In genomic region chrX:12936406-12937172, GRCm38 (mm10) we compare ENCODE assay signal across 8 mouse cellular contexts.
DNase-seq lines count a peak whose midpoint lies in the region; ATAC-seq and TF ChIP-seq lines count a peak whose summit lies in the region.

No protein-coding gene starts in this region.

- peak; percentile 79 for ATAC-seq in hindbrain, embryonic 16.5 days

- H3K36me3 ChIP-seq in hindbrain, embryonic 16.5 days (ENCODE audit: control insufficient read depth, insufficient read depth, low read length): no peaks in the 10 kb centered on the region
- H3K36me3 ChIP-seq in macrophage (ENCODE audit: inconsistent target): no peaks in the 10 kb centered on the region

- WGBS in cerebellum, adult 2 months: 11% methylated on average over 38 of the region's 43 CpGs
- 13% methylated on average over 39 of the region's 43 CpGs for WGBS in hindbrain, embryonic 16.5 days
- 21% methylated on average over 43 of the region's 43 CpGs for WGBS in macrophage (ENCODE audit: missing documents)

- peak overlapping the region; percentile 70 for H3K4me2 ChIP-seq in hindbrain, embryonic 16.5 days (ENCODE audit: low read length)

- no peaks in the 10 kb centered on the region for H3K4me1 ChIP-seq in cerebellum, adult 2 months (ENCODE audit: control insufficient read depth, insufficient read depth, low read length)
- no peaks in the 10 kb centered on the region for H3K4me1 ChIP-seq in hindbrain, embryonic 16.5 days (ENCODE audit: control insufficient read depth, insufficient read depth, low read depth, low read length)

- no peaks in the 10 kb centered on the region for H3K9me3 ChIP-seq in hindbrain, embryonic 16.5 days (ENCODE audit: control insufficient read depth, low read length)

- TF ChIP-seq POLR2A in cerebellum, adult 2 months (IDR thresholded peaks at IDR 0.05; ENCODE audit: borderline replicate concordance, insufficient read depth, low read length): no peak

- no peak for TF ChIP-seq CTCF in cerebellum, adult 2 months (IDR thresholded peaks at IDR 0.05; ENCODE audit: borderline replicate concordance, insufficient read depth, low read depth, low read length)
- TF ChIP-seq CTCF in left cerebral cortex, adult 2 months (IDR thresholded peaks at IDR 0.05): no peak

- H3K27ac ChIP-seq in cerebellum, adult 2 months (ENCODE audit: insufficient read depth, low read length): no peak overlapping the region
- H3K27ac ChIP-seq in hindbrain, embryonic 16.5 days (ENCODE audit: low read depth, low read length): no peak overlapping the region
- peak overlapping the region; percentile 44 for H3K27ac ChIP-seq in left cerebral cortex, adult 2 months
- no peak overlapping the region for H3K27ac ChIP-seq in macrophage

- intact Hi-C loops in left cerebral cortex, adult 2 months (cut with DNase I): loop anchor here (10.0 kb wide), 2 partner anchors 58 to 98 kb away; no protein-coding TSS in a partner anchor

- H3K79me2 ChIP-seq in macrophage (ENCODE audit: inconsistent target): no peaks in the 10 kb centered on the region

- peak overlapping the region; percentile 64 for H3K9ac ChIP-seq in hindbrain, embryonic 16.5 days (ENCODE audit: low read depth, low read length)

- H3K27me3 ChIP-seq in cerebellum, adult 2 months (ENCODE audit: control insufficient read depth, insufficient read depth, low read length): no peaks in the 10 kb centered on the region
- H3K27me3 ChIP-seq in hindbrain, embryonic 16.5 days (replicated peaks; ENCODE audit: control insufficient read depth, insufficient read depth, low read length): no peaks in the 10 kb centered on the region; the same call in 1 of the 2 replicates

- peak overlapping the region; percentile 61 for H3K4me3 ChIP-seq in cerebellum, adult 2 months (replicated peaks; ENCODE audit: insufficient read depth, low read depth, low read length)
- peak overlapping the region; percentile 45 for H3K4me3 ChIP-seq in hindbrain, embryonic 16.5 days (ENCODE audit: low read length)
- H3K4me3 ChIP-seq in left cerebral cortex, adult 2 months: peak overlapping the region; percentile 46
- H3K4me3 ChIP-seq in macrophage (ENCODE audit: inconsistent target): peak overlapping the region; percentile 14; the same call in 1 of the 2 replicates

- peak; percentile 36 for DNase-seq in MEL-GATA-1-ER (ENCODE audit: extremely low read depth, low read depth)
- peak; percentile 42 to 57 for DNase-seq in cerebellum, adult 2 months
- peak; percentile 19 to 27 for DNase-seq in frontal cortex, postnatal 36 days (ENCODE audit: low spot score in 2 of 2)
- peak; percentile 33 to 36 for DNase-seq in left cerebral cortex, adult 2 months (ENCODE audit: extremely low spot score in 1 of 2, low spot score in 2 of 2)
- DNase-seq in right cerebral cortex, adult 2 months (ENCODE audit: low spot score in 2 of 2): peak; percentile 22 to 29
- peak; percentile 36 for DNase-seq in yolk sac, embryonic 10.5 days (ENCODE audit: low spot score)
